Mouse (Mus musculus) embryo, embryonic 10.5 days (tissue): ENCODE data around the gene Iqsec2.
"Not testable (repeated sequence)": the region's sequence is repeated elsewhere in the genome, so short reads cannot be mapped to it uniquely, and the experiment has no call there.

Source experiments
- DNase-seq: peaks from one replicate; pipeline ENCODE4 v3.0.0-alpha.2; 2015; ENCODE audit warnings: low spot score

The Iqsec2 gene

GRCm38 (mm10) chrX:152178843-152179545, 34.9 kb downstream of the Iqsec2 start:
- peak; percentile 12 for DNase-seq

- no peak for DNase-seq
These were observed 35.9 kb downstream of the Iqsec2 start for GRCm38 (mm10) chrX:152179670-152180656.

GRCm38 (mm10) chrX:152187151-152187550, 43.1 kb downstream of the Iqsec2 start:
- no peak for DNase-seq

GRCm38 (mm10) chrX:152191266-152191665, 47.2 kb downstream of the Iqsec2 start:
- no peak for DNase-seq

GRCm38 (mm10) chrX:152197814-152198648, 54.0 kb downstream of the Iqsec2 start:
- DNase-seq, result peak; percentile 74

GRCm38 (mm10) chrX:152201737-152202421, 57.8 kb downstream of the Iqsec2 start:
- DNase-seq, result no peak

GRCm38 (mm10) chrX:152202422-152203103, 58.5 kb downstream of the Iqsec2 start:
- no peak for DNase-seq

GRCm38 (mm10) chrX:152203247-152203646, 59.2 kb downstream of the Iqsec2 start:
- no peak for DNase-seq

- no peak for DNase-seq
These were observed 61.4 kb downstream of the Iqsec2 start for GRCm38 (mm10) chrX:152205486-152205885.

- no peak for DNase-seq
These were observed 70.6 kb downstream of the Iqsec2 start for GRCm38 (mm10) chrX:152214703-152215102.

- DNase-seq, result no peak
These were observed 74.5 kb downstream of the Iqsec2 start for GRCm38 (mm10) chrX:152218529-152218928.

GRCm38 (mm10) chrX:152221721-152222120, 77.7 kb downstream of the Iqsec2 start:
- no peak for DNase-seq

- DNase-seq, result no peak
These were observed 78.2 kb downstream of the Iqsec2 start for GRCm38 (mm10) chrX:152222226-152222625.

GRCm38 (mm10) chrX:152223313-152223712, 79.2 kb downstream of the Iqsec2 start:
- no peak for DNase-seq

- DNase-seq, result no peak
These were observed 80.2 kb downstream of the Iqsec2 start for GRCm38 (mm10) chrX:152224280-152224679.

GRCm38 (mm10) chrX:152232781-152233763, 89.0 kb downstream of the Iqsec2 start, which contains the start of gene Kdm5c:
Gene Kdm5c (plus strand): TSS chrX:152233020.
- DNase-seq, result peak; percentile 98

- DNase-seq, result peak; percentile 0
These were observed 90.1 kb downstream of the Iqsec2 start for GRCm38 (mm10) chrX:152234125-152234524.

GRCm38 (mm10) chrX:152235758-152236157, 91.7 kb downstream of the Iqsec2 start:
- no peak for DNase-seq

GRCm38 (mm10) chrX:152243140-152243539, 99.1 kb downstream of the Iqsec2 start:
- DNase-seq, result not testable (repeated sequence)
